Mouse (Mus musculus): ENCODE measurements at regions not wholly inside any gene's neighbourhood (a gene's known extent, or its start where the extent isn't known, plus 50 kb on each side); places are given as distances from the start of the nearest gene placed in this dataset.

DNA sequence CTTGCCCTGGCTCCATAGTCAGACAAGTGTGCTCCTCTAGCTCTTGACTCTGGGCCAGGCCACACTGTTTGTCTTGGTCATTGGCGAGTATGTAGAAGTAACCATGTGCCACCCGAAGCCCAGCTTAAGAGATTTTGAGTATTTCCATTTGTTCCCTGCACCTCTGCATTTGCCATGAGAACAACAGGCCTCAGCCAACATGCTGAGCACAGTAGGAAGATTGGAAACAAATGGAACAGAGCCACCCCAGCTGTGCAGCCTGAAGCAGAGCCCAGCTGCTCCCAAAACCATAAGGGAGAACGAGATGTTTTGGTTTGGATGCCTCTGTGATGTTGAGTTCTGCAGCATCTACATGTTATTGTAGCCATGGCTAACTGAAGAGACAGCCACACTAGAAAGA is 433.1 kb upstream of the Gm6657 start:
- Histone ChIP-seq H3K4me3 (ENCODE audit: low read depth, low read length) (no peak overlapping the region), H3K36me3 (ENCODE audit: control insufficient read depth, insufficient read depth) (no peaks in the 10 kb centered on the region), H3K4me1 (replicated peaks; ENCODE audit: control insufficient read depth, insufficient read depth, low read length) (no peaks in the 10 kb centered on the region), H3K27ac (ENCODE audit: low read depth, low read length) (no peak overlapping the region), H3K9me3 (ENCODE audit: control insufficient read depth) (no peaks in the 10 kb centered on the region), H3K27me3 (replicated peaks; ENCODE audit: control insufficient read depth, insufficient read depth, low read length) (no peaks in the 10 kb centered on the region), H3K4me2 (replicated peaks; ENCODE audit: low read depth) (no peak overlapping the region), H3K9ac (ENCODE audit: low read depth, low read length) (no peak overlapping the region)
- 65% methylated on average over 3 of the region's 3 CpGs for WGBS
- ATAC-seq, result no peak
- no peak for TF ChIP-seq CTCF (IDR thresholded peaks at IDR 0.05; ENCODE audit: low read depth)

DNA sequence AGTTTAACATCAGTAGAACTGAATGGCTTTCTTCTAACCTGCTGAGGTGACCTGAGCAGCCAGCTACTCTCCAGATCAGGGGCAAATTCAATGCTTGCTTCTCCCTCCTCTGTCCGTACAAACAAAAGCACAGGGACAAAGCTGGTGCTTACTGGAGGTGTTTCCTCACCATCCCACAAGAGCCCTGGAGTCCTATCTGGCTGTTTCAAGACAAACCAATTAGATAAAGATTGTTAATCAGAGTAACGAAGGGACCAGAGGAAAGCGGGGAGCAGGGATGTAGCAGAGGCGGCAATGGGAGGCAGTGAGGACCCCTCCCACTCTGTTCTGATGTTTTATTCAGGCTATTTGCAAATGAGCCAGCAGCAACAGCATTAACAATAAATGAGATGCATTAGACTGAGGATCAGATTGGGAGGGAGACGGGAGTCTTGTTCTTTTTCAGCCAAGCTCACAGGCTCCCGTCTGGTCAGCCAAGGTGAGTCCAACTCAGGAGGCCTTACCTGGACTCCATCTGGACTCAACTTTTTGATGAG is 418.0 kb upstream of the Gm6657 start:
- Histone ChIP-seq H3K36me3 (ENCODE audit: control insufficient read depth, insufficient read depth) (no peaks in the 10 kb centered on the region), H3K4me3 (ENCODE audit: low read depth, low read length) (no peak overlapping the region), H3K4me2 (replicated peaks; ENCODE audit: low read depth) (no peak overlapping the region), H3K9ac (ENCODE audit: low read depth, low read length) (no peak overlapping the region), H3K27ac (ENCODE audit: low read depth, low read length) (no peak overlapping the region), H3K27me3 (replicated peaks; ENCODE audit: control insufficient read depth, insufficient read depth, low read length) (no peaks in the 10 kb centered on the region), H3K4me1 (replicated peaks; ENCODE audit: control insufficient read depth, insufficient read depth, low read length) (no peaks in the 10 kb centered on the region), H3K9me3 (ENCODE audit: control insufficient read depth) (no peaks in the 10 kb centered on the region)
- no peak for ATAC-seq
- TF ChIP-seq CTCF (IDR thresholded peaks at IDR 0.05; ENCODE audit: low read depth), result no peak
- 93% methylated on average over 6 of the region's 6 CpGs for WGBS

DNA sequence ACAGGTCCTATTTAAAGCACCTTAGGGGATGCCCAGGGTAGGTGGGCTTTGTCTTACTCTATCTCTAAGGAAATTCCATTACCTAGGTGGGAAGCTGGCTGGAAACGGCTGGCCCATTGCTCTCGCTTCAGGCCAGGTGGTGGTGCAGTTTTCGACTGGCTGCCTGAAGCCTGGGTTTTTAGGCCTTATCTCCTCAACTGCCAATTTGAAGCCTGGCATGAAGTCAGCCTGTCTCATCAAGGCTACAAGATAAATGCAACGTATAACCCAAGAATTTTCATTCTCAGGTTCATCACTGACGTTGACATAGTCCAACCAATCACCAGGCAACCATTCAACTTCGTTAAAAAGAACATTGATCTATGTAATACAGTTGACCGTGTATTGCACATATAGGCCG is 417.3 kb upstream of the Gm6657 start:
- no peak overlapping the region for H3K4me3 ChIP-seq (ENCODE audit: low read depth, low read length)
- 84% methylated on average over 8 of the region's 8 CpGs for WGBS

DNA sequence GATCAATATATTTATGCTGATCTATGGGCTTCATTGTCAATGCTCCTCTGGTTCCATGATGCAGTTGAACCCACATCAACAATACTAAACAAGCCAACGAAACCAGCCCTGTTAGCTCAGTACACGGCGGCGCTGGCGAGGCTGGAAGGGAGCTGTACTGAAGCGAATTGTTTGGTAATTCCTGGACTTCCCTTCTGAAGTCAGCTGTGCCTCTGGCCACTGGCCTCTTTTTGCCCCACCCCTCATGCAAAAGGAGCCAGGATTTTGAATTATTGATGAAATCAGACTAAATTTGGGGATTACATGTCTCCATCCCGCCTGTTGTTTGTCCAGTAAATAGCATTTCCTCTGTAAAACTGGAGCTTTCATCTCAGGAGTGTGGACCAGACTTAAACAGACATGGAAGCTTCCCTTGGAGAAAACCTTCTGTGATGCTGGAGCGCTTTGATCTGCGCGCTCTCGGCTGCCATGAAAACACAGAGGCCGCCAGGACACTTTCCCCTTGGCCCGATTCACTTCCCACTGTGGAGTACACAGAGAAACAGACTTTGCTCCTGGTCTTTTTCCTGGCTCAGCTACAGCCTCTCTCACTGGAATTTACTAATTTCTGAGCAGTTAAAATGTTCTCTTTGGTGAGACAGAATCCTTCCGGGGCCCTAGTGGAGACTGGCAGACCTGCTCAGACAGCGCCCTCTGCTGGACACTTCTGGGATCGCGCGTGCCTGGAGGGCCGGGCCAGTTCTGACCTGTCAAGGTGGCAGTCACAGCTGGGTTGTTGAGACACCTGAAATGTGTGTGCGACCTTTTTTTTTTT is 412.9 kb upstream of the Gm6657 start:
- peak overlapping the region; percentile 50 for H3K4me2 ChIP-seq (replicated peaks; ENCODE audit: low read depth)
- H3K27me3 ChIP-seq (replicated peaks; ENCODE audit: control insufficient read depth, insufficient read depth, low read length), result no peaks in the 10 kb centered on the region
- 31% methylated on average over 20 of the region's 20 CpGs for WGBS
- no peaks in the 10 kb centered on the region for H3K9me3 ChIP-seq (ENCODE audit: control insufficient read depth)
- H3K9ac ChIP-seq (ENCODE audit: low read depth, low read length), result no peak overlapping the region
- peak; percentile 95 for TF ChIP-seq CTCF (IDR thresholded peaks at IDR 0.05; ENCODE audit: low read depth)
- no peak for ATAC-seq
- H3K4me3 ChIP-seq (ENCODE audit: low read depth, low read length), result peak overlapping the region; percentile 14; the same call in 1 of the 2 replicates
- peak overlapping the region; percentile 28; the same call in 1 of the 2 replicates for H3K27ac ChIP-seq (ENCODE audit: low read depth, low read length)
- H3K36me3 ChIP-seq (ENCODE audit: control insufficient read depth, insufficient read depth), result no peaks in the 10 kb centered on the region
- no peaks in the 10 kb centered on the region for H3K4me1 ChIP-seq (replicated peaks; ENCODE audit: control insufficient read depth, insufficient read depth, low read length)

More for the DNA sequence above, 417.3 kb upstream of the Gm6657 start:
- Histone ChIP-seq H3K27ac (ENCODE audit: low read depth, low read length) (no peak overlapping the region), H3K4me1 (replicated peaks; ENCODE audit: control insufficient read depth, insufficient read depth, low read length) (no peaks in the 10 kb centered on the region), H3K36me3 (ENCODE audit: control insufficient read depth, insufficient read depth) (no peaks in the 10 kb centered on the region), H3K9ac (ENCODE audit: low read depth, low read length) (no peak overlapping the region), H3K9me3 (ENCODE audit: control insufficient read depth) (no peaks in the 10 kb centered on the region), H3K4me2 (replicated peaks; ENCODE audit: low read depth) (no peak overlapping the region), H3K27me3 (replicated peaks; ENCODE audit: control insufficient read depth, insufficient read depth, low read length) (no peaks in the 10 kb centered on the region)
- ATAC-seq, result no peak
- no peak for TF ChIP-seq CTCF (IDR thresholded peaks at IDR 0.05; ENCODE audit: low read depth)

DNA sequence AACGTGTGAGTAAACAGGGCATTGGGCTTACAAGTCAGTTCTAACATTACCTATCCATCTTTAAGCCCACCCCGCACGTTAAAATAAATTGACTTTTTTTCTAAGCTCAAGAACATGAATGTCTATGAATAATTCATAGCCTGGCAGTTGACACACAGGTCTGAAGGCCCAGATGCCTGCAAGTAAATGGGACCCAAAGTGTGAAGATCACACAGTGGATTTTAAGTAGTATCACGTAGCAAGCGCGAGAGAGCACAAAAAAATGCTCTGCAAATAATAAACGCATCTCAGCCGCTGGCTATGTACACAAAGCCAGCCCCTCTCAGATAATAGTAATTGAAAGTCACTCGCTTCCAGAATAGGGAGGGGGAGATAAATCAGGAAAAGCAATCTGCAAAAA is 410.1 kb upstream of the Gm6657 start:
- no peaks in the 10 kb centered on the region for H3K9me3 ChIP-seq (ENCODE audit: control insufficient read depth)
- WGBS, result 50% methylated on average over 9 of the region's 9 CpGs

DNA sequence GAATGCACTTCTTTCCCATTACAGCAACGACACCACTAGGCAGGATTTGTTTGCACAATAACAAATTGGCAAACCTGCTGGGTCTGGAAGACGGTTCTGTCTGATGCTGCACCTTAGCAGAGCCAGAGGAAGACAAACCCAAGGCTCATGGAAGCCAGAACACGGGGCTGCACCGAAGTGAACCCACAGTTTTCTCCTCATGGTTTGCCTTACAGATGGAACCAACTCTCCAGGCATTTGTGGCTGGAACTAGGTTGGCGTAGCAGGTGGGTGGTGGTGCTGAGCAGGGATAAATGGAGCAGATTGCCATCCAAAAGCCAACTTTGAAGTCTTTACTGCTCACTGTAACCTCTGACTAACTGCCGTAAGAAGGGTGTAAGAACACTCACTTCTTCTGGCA is 408.4 kb upstream of the Gm6657 start:
- Histone ChIP-seq H3K36me3 (ENCODE audit: control insufficient read depth, insufficient read depth) (no peaks in the 10 kb centered on the region), H3K4me1 (replicated peaks; ENCODE audit: control insufficient read depth, insufficient read depth, low read length) (no peaks in the 10 kb centered on the region), H3K27me3 (replicated peaks; ENCODE audit: control insufficient read depth, insufficient read depth, low read length) (peaks cover 4% of the 10 kb centered on the region; the same call in 1 of the 2 replicates), H3K27ac (ENCODE audit: low read depth, low read length) (no peak overlapping the region), H3K4me2 (replicated peaks; ENCODE audit: low read depth) (no peak overlapping the region), H3K4me3 (ENCODE audit: low read depth, low read length) (no peak overlapping the region), H3K9me3 (ENCODE audit: control insufficient read depth) (no peaks in the 10 kb centered on the region), H3K9ac (ENCODE audit: low read depth, low read length) (no peak overlapping the region)
- TF ChIP-seq CTCF (IDR thresholded peaks at IDR 0.05; ENCODE audit: low read depth), result no peak
- WGBS, result 79% methylated on average over 6 of the region's 6 CpGs
- ATAC-seq, result no peak

More for the DNA sequence above, 410.1 kb upstream of the Gm6657 start:
- H3K27me3 ChIP-seq (replicated peaks; ENCODE audit: control insufficient read depth, insufficient read depth, low read length), result no peaks in the 10 kb centered on the region
- no peak for TF ChIP-seq CTCF (IDR thresholded peaks at IDR 0.05; ENCODE audit: low read depth)
- H3K27ac ChIP-seq (ENCODE audit: low read depth, low read length), result no peak overlapping the region
- no peak for ATAC-seq
- no peaks in the 10 kb centered on the region for H3K36me3 ChIP-seq (ENCODE audit: control insufficient read depth, insufficient read depth)
- no peak overlapping the region for H3K4me3 ChIP-seq (ENCODE audit: low read depth, low read length)
- no peaks in the 10 kb centered on the region for H3K4me1 ChIP-seq (replicated peaks; ENCODE audit: control insufficient read depth, insufficient read depth, low read length)
- H3K9ac ChIP-seq (ENCODE audit: low read depth, low read length), result no peak overlapping the region
- no peak overlapping the region for H3K4me2 ChIP-seq (replicated peaks; ENCODE audit: low read depth)
